Mouse (Mus musculus) testis, adult 2 months (tissue): ENCODE measurements around the gene Gpr45. TPM values are rescaled to one million over a fixed set of nuclear protein-coding genes. Genes with fewer than 3 reads are reported as not detected.

ENCODE experiments used
- H3K27ac ChIP-seq: fragments of 200-500 bp; 2 replicates; pipeline ENCODE4 v1.5.1; 2012; ENCODE audit warnings: low read depth, low read length; ENCODE audit not compliant: control insufficient read depth, insufficient read depth
- H3K27me3 ChIP-seq: fragments of 200-500 bp; 2 replicates; pipeline ENCODE4 v1.6.1; 2012; ENCODE audit warnings: mild to moderate bottlenecking, low read length, moderate library complexity; ENCODE audit not compliant: control insufficient read depth, insufficient read depth
- H3K36me3 ChIP-seq: fragments of 200-500 bp; 2 replicates; pipeline ENCODE4 v1.6.1; 2012; ENCODE audit warnings: mild to moderate bottlenecking, low read length; ENCODE audit not compliant: control insufficient read depth, insufficient read depth
- H3K4me1 ChIP-seq: fragments of 200-500 bp; 2 replicates; pipeline ENCODE4 v1.6.1; 2012; ENCODE audit warnings: low read length; ENCODE audit not compliant: control insufficient read depth, insufficient read depth
- H3K4me3 ChIP-seq: fragments of 200-500 bp; 2 replicates; pipeline ENCODE4 v1.5.1; 2012; ENCODE audit warnings: low read depth, mild to moderate bottlenecking, low read length, moderate library complexity, mixed read lengths; ENCODE audit not compliant: control insufficient read depth
- CTCF ChIP-seq: fragments of 200-500 bp; IDR thresholded peaks from 2 replicates; pipeline ENCODE4 v1.5.1; 2012; ENCODE audit warnings: low read depth, mild to moderate bottlenecking, inconsistent platforms, low read length, moderate library complexity; ENCODE audit not compliant: control insufficient read depth, insufficient read depth, insufficient replicate concordance
- POLR2A ChIP-seq: fragments of 200-500 bp; IDR thresholded peaks from 2 replicates; pipeline ENCODE4 v1.6.1; 2012; ENCODE audit warnings: low read depth, mild to moderate bottlenecking, inconsistent platforms, low read length, moderate library complexity; ENCODE audit not compliant: control insufficient read depth
- polyA plus RNA-seq: library from polyadenylated mRNA; depleted of rRNA; stranded (reverse); fragments of >200 nt; gene quantifications from 2 replicates; pipeline ENCODE4 v1.2.3, GENCODE M21; 2012

Gpr45 gene
- polyA plus RNA-seq, 1 experiment: 0.57 TPM

DNA sequence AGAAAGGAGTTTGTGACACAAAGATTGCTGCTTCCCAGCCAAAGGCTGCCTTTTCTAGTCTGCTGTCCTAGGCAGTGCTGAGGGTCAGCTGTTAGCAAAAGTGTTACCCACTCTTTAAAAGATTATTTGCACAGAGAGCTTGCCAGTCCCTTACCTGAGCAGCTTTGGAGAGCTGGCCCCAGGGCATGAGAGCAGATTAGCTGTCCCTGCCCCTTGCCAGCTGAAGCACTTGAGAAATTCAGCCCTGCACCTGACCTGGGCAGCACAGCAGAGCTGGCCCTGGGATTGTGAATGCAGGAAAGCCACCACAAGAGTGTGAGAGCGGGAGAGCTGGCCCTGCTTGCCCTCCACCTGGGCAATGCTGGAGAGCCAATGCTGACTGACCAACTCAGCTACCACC lies 19.1 kb upstream of the Gpr45 start:
- Histone ChIP-seq H3K27ac (no peak overlapping the region), H3K27me3 (no peaks in the 10 kb centered on the region), H3K36me3 (no peaks in the 10 kb centered on the region), H3K4me3 (no peak overlapping the region), H3K4me1 (no peaks in the 10 kb centered on the region)
- TF ChIP-seq CTCF (no peak), POLR2A (no peak)

DNA sequence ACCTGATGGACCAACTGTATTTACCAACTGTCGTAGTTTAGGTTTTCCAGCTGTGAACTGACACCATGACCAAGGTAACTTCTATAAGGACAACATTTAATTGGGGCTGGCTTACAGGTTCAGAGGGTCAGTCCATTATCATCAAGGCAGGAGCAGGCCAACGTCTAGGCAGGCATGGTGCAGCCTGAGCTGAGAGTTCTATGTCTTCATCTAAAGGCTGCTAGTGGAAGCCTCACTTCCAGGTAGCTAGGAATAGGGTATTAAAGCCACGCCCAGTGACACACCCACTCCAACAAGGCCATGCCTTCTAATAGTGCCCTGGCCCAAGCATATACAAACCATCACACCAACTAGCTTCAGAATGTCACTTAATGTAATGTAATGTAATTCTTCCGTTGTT lies 4.2 kb upstream of the Gpr45 start:
- Histone ChIP-seq H3K4me3 (no peak overlapping the region), H3K27ac (no peak overlapping the region), H3K4me1 (peaks cover 2% of the 10 kb centered on the region; the same call in 1 of the 2 replicates), H3K27me3 (no peaks in the 10 kb centered on the region; the same call in 1 of the 2 replicates), H3K36me3 (no peaks in the 10 kb centered on the region)
- TF ChIP-seq POLR2A: no peak
- TF ChIP-seq CTCF: no peak

DNA sequence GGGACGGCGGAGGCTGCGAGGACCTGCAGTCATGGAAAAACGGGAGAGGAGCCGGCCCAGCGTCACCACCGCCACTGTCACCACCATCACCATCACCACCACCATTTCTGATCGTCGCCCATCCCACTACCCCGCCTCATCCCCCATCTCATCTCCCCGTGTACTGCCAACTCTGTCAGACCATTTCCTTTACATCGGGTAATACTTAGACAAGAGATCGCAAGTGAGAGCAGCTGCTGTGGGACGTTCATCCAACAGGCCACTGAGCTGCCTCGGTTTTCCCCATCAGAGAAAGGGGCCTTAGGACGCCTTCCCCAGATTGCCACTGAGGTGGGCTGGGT lies 780 bp downstream of the Gpr45 start:
- TF ChIP-seq POLR2A: no peak
- TF ChIP-seq CTCF: no peak
- H3K4me1 ChIP-seq: peaks cover 3% of the 10 kb centered on the region; the same call in 1 of the 2 replicates
- H3K4me3 ChIP-seq: peak overlapping the region; percentile 52
- no peaks in the 10 kb centered on the region; the same call in 1 of the 2 replicates for H3K27me3 ChIP-seq
- no peak overlapping the region for H3K27ac ChIP-seq
- H3K36me3 ChIP-seq: no peaks in the 10 kb centered on the region

DNA sequence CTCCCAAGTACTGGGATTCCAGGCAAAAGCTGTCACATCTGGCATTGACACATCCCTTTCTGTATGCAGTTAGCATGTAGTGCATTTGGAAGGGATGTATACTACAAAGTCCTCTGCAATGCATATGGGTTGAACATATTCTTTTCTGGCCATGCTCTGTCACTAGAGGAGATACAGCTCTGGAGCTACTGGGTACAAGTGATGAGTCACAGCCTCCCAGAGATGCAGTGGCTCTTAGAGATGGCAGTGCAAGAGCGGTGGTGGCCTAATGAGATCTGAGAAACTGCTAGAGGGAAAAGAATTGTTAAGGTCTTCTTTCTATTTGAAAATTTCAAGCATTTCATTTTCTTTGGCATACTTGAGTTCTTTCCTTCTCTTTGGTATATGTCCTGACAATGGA lies 4.2 kb downstream of the Gpr45 start:
- no peaks in the 10 kb centered on the region for H3K36me3 ChIP-seq
- TF ChIP-seq CTCF (no peak), POLR2A (no peak)
- no peak overlapping the region for H3K4me3 ChIP-seq
- no peak overlapping the region for H3K27ac ChIP-seq
- H3K27me3 ChIP-seq: no peaks in the 10 kb centered on the region; the same call in 1 of the 2 replicates
- peaks cover 3% of the 10 kb centered on the region; the same call in 1 of the 2 replicates for H3K4me1 ChIP-seq

DNA sequence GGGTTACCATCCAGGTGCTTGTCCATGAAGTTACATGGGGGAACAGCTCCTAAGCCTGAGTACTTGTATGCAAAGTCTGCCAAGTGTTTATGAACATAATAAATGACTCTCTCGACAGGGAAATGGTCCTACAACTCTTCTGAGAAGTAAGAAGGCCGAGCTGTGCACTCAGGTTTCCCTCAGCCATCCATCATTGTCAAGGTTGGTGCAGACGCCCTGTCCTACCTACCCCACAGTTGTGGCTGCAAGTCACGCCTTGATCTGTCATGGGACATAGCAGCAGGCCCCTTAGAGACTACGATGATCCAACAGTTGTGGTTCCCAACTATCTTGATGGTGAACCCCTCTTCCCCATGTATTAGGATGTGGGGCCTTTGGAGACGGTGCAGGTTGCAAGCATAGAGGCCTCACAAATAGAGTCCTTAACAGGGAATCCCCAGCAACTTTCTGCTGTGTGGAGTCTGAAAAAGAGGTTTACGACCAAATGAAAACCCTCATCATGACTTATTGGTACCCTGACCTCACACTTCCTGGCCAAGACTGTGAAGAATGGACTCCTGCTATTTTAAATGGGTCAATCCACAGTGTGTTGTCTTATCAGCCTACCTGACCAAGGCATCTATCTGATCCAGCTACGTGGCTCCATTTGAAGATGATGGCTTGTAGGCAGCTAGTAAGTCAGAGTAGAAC lies 30.6 kb downstream of the Gpr45 start:
- Histone ChIP-seq H3K4me3 (no peak overlapping the region), H3K27me3 (no peaks in the 10 kb centered on the region), H3K4me1 (no peaks in the 10 kb centered on the region), H3K36me3 (no peaks in the 10 kb centered on the region), H3K27ac (no peak overlapping the region)
- TF ChIP-seq POLR2A (no peak), CTCF (no peak)

DNA sequence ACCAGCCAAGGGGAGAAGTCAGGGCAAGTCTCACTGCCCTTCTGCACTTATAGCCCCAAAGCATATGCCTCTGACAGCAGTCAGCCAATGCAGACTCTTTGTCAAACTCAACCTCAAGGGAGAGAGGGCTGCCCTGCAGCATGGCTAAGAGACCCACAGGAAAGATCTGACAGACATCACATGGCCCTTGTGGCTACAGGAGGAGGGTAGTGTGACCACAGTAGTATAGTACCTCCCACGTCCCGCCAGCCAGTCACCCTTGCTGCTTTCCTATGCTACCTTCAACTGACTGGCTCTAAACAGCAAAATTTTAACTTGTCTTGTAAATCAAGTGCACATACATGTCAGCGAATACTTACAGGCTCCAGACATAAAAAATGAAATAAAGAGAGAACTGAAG lies 31.4 kb downstream of the Gpr45 start:
- TF ChIP-seq CTCF: no peak
- TF ChIP-seq POLR2A: no peak
- Histone ChIP-seq H3K4me3 (no peak overlapping the region), H3K4me1 (no peaks in the 10 kb centered on the region), H3K36me3 (no peaks in the 10 kb centered on the region), H3K27me3 (no peaks in the 10 kb centered on the region), H3K27ac (no peak overlapping the region)

DNA sequence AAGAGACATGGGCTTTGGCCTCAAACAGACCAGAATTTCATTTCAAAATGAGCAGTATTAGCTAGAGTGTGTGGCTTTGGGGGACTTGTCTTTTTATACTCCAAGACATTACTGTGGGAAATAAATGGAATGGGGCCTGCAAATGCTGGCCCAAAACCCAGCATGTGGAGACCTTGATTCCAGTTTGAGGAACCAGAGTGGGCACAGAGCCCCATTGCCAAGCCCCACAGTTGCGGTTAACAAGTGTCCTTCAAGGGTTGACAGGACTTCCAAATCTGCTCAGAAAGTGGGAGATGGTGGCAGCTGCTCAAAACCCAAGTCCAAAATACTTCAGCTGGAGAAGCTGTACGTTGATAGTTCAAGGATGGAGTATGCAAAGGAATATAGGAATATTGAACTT lies 36.3 kb downstream of the Gpr45 start:
- no peak overlapping the region for H3K4me3 ChIP-seq
- no peak for TF ChIP-seq CTCF
- no peak for TF ChIP-seq POLR2A
- no peaks in the 10 kb centered on the region for H3K36me3 ChIP-seq
- H3K27ac ChIP-seq: no peak overlapping the region
- no peaks in the 10 kb centered on the region for H3K4me1 ChIP-seq
- no peaks in the 10 kb centered on the region for H3K27me3 ChIP-seq

DNA sequence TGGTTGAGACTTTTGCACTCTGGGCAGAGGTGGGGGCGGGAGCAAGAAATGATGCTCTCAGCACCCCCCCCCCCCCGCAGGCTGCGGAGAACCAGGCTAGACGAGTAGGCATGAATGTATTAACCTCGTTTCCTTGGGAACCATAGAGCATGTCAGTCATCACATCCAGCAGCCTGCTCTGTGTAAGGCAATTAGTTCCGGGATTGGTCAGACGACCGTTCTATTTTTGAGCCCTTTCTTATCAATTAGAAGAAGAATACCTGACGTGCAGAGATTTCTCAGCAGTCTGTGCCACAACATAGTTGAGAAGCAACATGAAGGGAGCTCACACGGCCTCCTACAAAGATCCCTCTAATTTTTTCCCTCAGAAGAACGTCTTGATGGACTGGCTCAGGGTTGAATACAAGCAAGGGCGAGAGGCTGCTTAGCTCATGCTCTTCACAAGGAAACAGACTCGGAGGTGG lies 53.4 kb downstream of the Gpr45 start:
- H3K27me3 ChIP-seq: no peaks in the 10 kb centered on the region
- H3K27ac ChIP-seq: no peak overlapping the region
- no peaks in the 10 kb centered on the region for H3K36me3 ChIP-seq
- no peak overlapping the region for H3K4me3 ChIP-seq
- TF ChIP-seq CTCF: no peak
- TF ChIP-seq POLR2A: no peak
- no peaks in the 10 kb centered on the region; the same call in 1 of the 2 replicates for H3K4me1 ChIP-seq
